Mouse (Mus musculus) adrenal gland, adult 10 weeks (tissue): ENCODE measurements around the gene Elovl4. TPM values are rescaled to one million over a fixed set of nuclear protein-coding genes. Genes with fewer than 3 reads are reported as not detected.

Source experiments
- polyA plus RNA-seq: library from polyadenylated mRNA; stranded (reverse); fragments of 350-450 nt; fragmentation: Illumina TruSeq; extraction: RNeasy Lipid Tissue Mini Kit (QIAGEN cat#74804); gene quantifications from one replicate; pipeline ENCODE4 v1.2.3, GENCODE M21; 2014; ENCODE audit warnings: low read depth, low replicate concordance

Elovl4 gene
- polyA plus RNA-seq, result 2.3 TPM

GRCm38 (mm10) chr9:83805977-83806815, at the start of gene Elovl4:
Gene Elovl4, minus strand, starts transcription at chr9:83806277.

GRCm38 (mm10) chr9:83833811-83834747, 28.0 kb upstream of the Elovl4 start, which contains the start of gene Ttk:
Gene Ttk, plus strand, starts transcription at chr9:83834689.

Other genes starting within 250 kb of the Elovl4 start
- gene Ttk, start 28.4 kb upstream of the Elovl4 start, polyA plus RNA-seq, result 11.1 TPM
- gene Bckdhb, start 118.9 kb upstream of the Elovl4 start, polyA plus RNA-seq, result 113 TPM